Mouse (Mus musculus) hindbrain, embryonic 14.5 days (tissue): Measurements from ENCODE around the gene Ttc30a1. TPM values are rescaled to one million over a fixed set of nuclear protein-coding genes. Genes with fewer than 3 reads are reported as not detected.

ENCODE experiments used
- ATAC-seq: fragments of 200-750 bp; cut with Nextera tagmentation; 2 replicates; pipeline ENCODE4 v1.8.0; 2017; ENCODE audit warnings: moderate number of reproducible peaks, mild to moderate bottlenecking, moderate TSS enrichment, moderate library complexity; ENCODE audit not compliant: low FRiP score
- DNase-seq: peaks from one replicate; pipeline ENCODE4 v3.0.0-alpha.2; 2015; ENCODE audit warnings: low spot score
- H3K27ac ChIP-seq: fragments of 300-500 bp; sonication (generic); 2 replicates; pipeline ENCODE4 v1.5.1; 2014; ENCODE audit warnings: mild to moderate bottlenecking, moderate library complexity
- H3K27me3 ChIP-seq: fragments of 300-500 bp; sonication (generic); 2 replicates; pipeline ENCODE4 v1.6.1; 2014; ENCODE audit warnings: mild to moderate bottlenecking, low read length, mixed read lengths; ENCODE audit not compliant: control insufficient read depth, insufficient read depth
- H3K36me3 ChIP-seq: fragments of 300-500 bp; sonication (generic); replicated peaks from 2 replicates; pipeline ENCODE4 v1.6.1; 2014; ENCODE audit not compliant: control insufficient read depth, insufficient read depth
- H3K4me1 ChIP-seq: fragments of 300-500 bp; sonication (generic); replicated peaks from 2 replicates; pipeline ENCODE4 v1.6.1; 2014; ENCODE audit warnings: antibody characterized with exemption, low read length, mixed read lengths; ENCODE audit not compliant: control insufficient read depth, insufficient read depth
- H3K4me2 ChIP-seq: fragments of 300-500 bp; sonication (generic); replicated peaks from 2 replicates; pipeline ENCODE4 v1.6.1; 2014; ENCODE audit warnings: mild to moderate bottlenecking, moderate library complexity
- H3K4me3 ChIP-seq: fragments of 300-500 bp; sonication (generic); replicated peaks from 2 replicates; pipeline ENCODE4 v1.5.1; 2014; ENCODE audit warnings: mild to moderate bottlenecking, low read length
- H3K9ac ChIP-seq: fragments of 300-500 bp; sonication (generic); 2 replicates; pipeline ENCODE4 v1.6.1; 2014
- H3K9me3 ChIP-seq: fragments of 300-500 bp; sonication (generic); 2 replicates; pipeline ENCODE4 v1.6.1; 2016; ENCODE audit warnings: low read length; ENCODE audit not compliant: control insufficient read depth
- WGBS: fragments of 180-500 bp; shearing (Covaris S2); extraction: QIAGEN DNeasy Blood & Tissue Kit; methylation state at CpG from one replicate; pipeline ENCODE4 v1.1.7; 2014; 5-methylcytosine and 5-hydroxymethylcytosine counted together
- polyA plus RNA-seq: library from polyadenylated mRNA; unstranded; fragments of >200 nt; fragmentation: Nextera tagmentation; extraction: Ambion mirVana; gene quantifications from 2 replicates; pipeline ENCODE4 v1.2.1, GENCODE M21; 2014

The Ttc30a1 gene
- polyA plus RNA-seq, 1 experiment from 2014 or later: 8.7 TPM

- ATAC-seq (no peak), DNase-seq (no peak)
- Histone ChIP-seq H3K4me2 (no peak overlapping the region), H3K27me3 (no peaks in the 10 kb centered on the region), H3K9ac (no peak overlapping the region), H3K4me1 (no peaks in the 10 kb centered on the region), H3K9me3 (no peaks in the 10 kb centered on the region), H3K4me3 (no peak overlapping the region), H3K27ac (no peak overlapping the region), H3K36me3 (no peaks in the 10 kb centered on the region)
- WGBS: 70% methylated on average over 9 of the region's 9 CpGs
These were observed 7.6 kb downstream of the Ttc30a1 start for GRCm38 (mm10) chr2:75974131-75974530.

DNA sequence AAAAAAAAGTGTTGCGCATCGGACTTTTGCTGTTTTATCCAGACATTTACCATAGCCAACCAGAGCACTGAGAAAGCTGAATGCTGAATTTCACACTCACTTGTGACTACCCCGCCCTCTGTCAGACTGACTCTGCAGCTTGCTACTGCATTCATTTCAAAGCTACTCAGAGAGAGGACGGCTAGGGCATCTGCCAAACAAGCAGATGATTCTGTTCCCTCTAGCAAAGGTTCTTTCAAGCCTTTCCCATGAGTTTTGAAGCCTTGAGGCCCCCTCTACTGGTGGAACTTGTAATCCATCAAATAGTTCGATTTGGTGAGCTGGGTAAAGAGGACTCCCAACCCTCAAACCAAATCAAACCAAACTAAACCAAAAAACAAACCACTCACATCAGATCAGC, 16.8 kb downstream of the Ttc30a1 start:
- Histone ChIP-seq H3K27me3 (no peaks in the 10 kb centered on the region), H3K4me1 (peaks cover 6% of the 10 kb centered on the region; the same call in 1 of the 2 replicates), H3K9ac (no peak overlapping the region; the same call in 1 of the 2 replicates), H3K4me2 (peak overlapping the region; percentile 42), H3K4me3 (no peak overlapping the region), H3K9me3 (no peaks in the 10 kb centered on the region), H3K27ac (no peak overlapping the region), H3K36me3 (no peaks in the 10 kb centered on the region)
- WGBS: 28% methylated on average over 5 of the region's 5 CpGs
- ATAC-seq (no peak; the same call in 1 of the 2 replicates), DNase-seq (peak; percentile 75)

- ATAC-seq: no peak
- Histone ChIP-seq H3K9me3 (no peaks in the 10 kb centered on the region), H3K27me3 (no peaks in the 10 kb centered on the region), H3K4me1 (peaks cover 7% of the 10 kb centered on the region; the same call in 1 of the 2 replicates), H3K4me3 (no peak overlapping the region), H3K9ac (no peak overlapping the region; the same call in 1 of the 2 replicates), H3K27ac (no peak overlapping the region), H3K4me2 (peak overlapping the region; percentile 42), H3K36me3 (no peaks in the 10 kb centered on the region)
- WGBS: 11% methylated on average over 14 of the region's 14 CpGs
- DNase-seq: peak; percentile 68
These were observed 17.3 kb downstream of the Ttc30a1 start for GRCm38 (mm10) chr2:75964512-75964911.

GRCm38 (mm10) chr2:75964051-75964450, 17.7 kb downstream of the Ttc30a1 start:
- peak overlapping the region; percentile 42 for H3K4me2 ChIP-seq
- H3K4me3 ChIP-seq: no peak overlapping the region
- no peak overlapping the region; the same call in 1 of the 2 replicates for H3K9ac ChIP-seq
- no peaks in the 10 kb centered on the region for H3K27me3 ChIP-seq
- H3K27ac ChIP-seq: no peak overlapping the region
- no peak for ATAC-seq
- H3K4me1 ChIP-seq: peaks cover 12% of the 10 kb centered on the region; the same call in 1 of the 2 replicates
- no peaks in the 10 kb centered on the region for H3K36me3 ChIP-seq
- no peak for DNase-seq
- WGBS: 77% methylated on average over 5 of the region's 5 CpGs
- H3K9me3 ChIP-seq: no peaks in the 10 kb centered on the region

GRCm38 (mm10) chr2:75963211-75963840, 18.4 kb downstream of the Ttc30a1 start:
- Histone ChIP-seq H3K4me3 (no peak overlapping the region), H3K27ac (no peak overlapping the region), H3K4me1 (peaks cover 12% of the 10 kb centered on the region; the same call in 1 of the 2 replicates), H3K36me3 (no peaks in the 10 kb centered on the region), H3K4me2 (no peak overlapping the region), H3K9ac (no peak overlapping the region), H3K27me3 (no peaks in the 10 kb centered on the region), H3K9me3 (no peaks in the 10 kb centered on the region)
- ATAC-seq (no peak), DNase-seq (no peak)
- WGBS: 64% methylated on average over 10 of the region's 10 CpGs

- H3K27me3 ChIP-seq: no peaks in the 10 kb centered on the region
- H3K4me3 ChIP-seq: no peak overlapping the region
- no peak for ATAC-seq
- no peak for DNase-seq
- no peaks in the 10 kb centered on the region for H3K9me3 ChIP-seq
- peak overlapping the region; percentile 70 for H3K27ac ChIP-seq
- 54% methylated on average over 15 of the region's 15 CpGs for WGBS
- H3K4me1 ChIP-seq: peaks cover 12% of the 10 kb centered on the region; the same call in 1 of the 2 replicates
- H3K9ac ChIP-seq: no peak overlapping the region
- H3K36me3 ChIP-seq: no peaks in the 10 kb centered on the region
- peak overlapping the region; percentile 27 for H3K4me2 ChIP-seq
These were observed 21.1 kb downstream of the Ttc30a1 start for GRCm38 (mm10) chr2:75960366-75961330.

DNA sequence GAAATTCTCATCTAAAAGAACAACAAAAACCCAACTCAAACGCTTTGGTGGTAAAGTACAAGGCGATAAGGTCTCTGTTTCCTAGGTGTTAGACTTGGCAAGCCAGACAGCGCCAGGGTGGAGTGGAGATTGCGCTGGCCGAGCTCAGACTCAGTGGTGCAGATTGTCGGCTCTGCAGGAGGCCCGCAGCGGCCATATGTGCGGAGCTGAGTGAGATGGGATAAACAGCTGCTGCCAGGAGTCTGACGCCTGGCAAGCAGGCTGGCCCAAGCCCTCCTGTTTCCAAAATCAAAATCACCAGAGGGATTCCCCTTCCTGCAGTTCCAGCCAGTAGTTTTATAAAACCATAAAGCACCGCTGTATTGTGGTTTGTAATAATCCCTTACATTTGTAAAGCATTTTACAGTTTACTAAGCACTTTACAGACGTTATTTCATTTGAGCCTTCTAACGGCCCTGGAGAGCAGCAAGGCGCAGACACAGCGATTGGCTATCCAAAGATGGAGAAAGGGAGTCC, 21.9 kb downstream of the Ttc30a1 start:
- no peaks in the 10 kb centered on the region for H3K36me3 ChIP-seq
- peak overlapping the region; percentile 27 for H3K4me2 ChIP-seq
- 7% methylated on average over 15 of the region's 15 CpGs for WGBS
- ATAC-seq: peak; percentile 72
- peaks cover 12% of the 10 kb centered on the region; the same call in 1 of the 2 replicates for H3K4me1 ChIP-seq
- H3K4me3 ChIP-seq: no peak overlapping the region
- H3K27ac ChIP-seq: peak overlapping the region; percentile 70
- peak; percentile 62 for DNase-seq
- no peaks in the 10 kb centered on the region for H3K9me3 ChIP-seq
- H3K9ac ChIP-seq: peak overlapping the region; percentile 13; the same call in 1 of the 2 replicates
- no peaks in the 10 kb centered on the region for H3K27me3 ChIP-seq

- Histone ChIP-seq H3K9ac (0 out of 2 replicates have a peak overlapping the region, but pooled peaks have one; percentile 13), H3K9me3 (no peaks in the 10 kb centered on the region), H3K36me3 (no peaks in the 10 kb centered on the region), H3K4me2 (peak overlapping the region; percentile 27), H3K27me3 (no peaks in the 10 kb centered on the region), H3K27ac (peak overlapping the region; percentile 70), H3K4me3 (no peak overlapping the region), H3K4me1 (peaks cover 12% of the 10 kb centered on the region; the same call in 1 of the 2 replicates)
- ATAC-seq: no peak
- 35% methylated on average over 18 of the region's 18 CpGs for WGBS
- DNase-seq: peak; percentile 35
These were observed 22.5 kb downstream of the Ttc30a1 start for GRCm38 (mm10) chr2:75959183-75959849.
